Mouse (Mus musculus): ENCODE measurements around the gene Ep400.

- no peak for TF ChIP-seq GATA1 (IDR thresholded peaks at IDR 0.05; ENCODE audit: borderline replicate concordance, low read length)
- TF ChIP-seq FLI1 (IDR thresholded peaks at IDR 0.05; ENCODE audit: low read length) = no peak
Measured at GRCm38 (mm10) chr5:110627351-110627750, 143.2 kb downstream of the Ep400 start.
